Mouse (Mus musculus) hindbrain, embryonic 11.5 days (tissue): ENCODE results near the gene B430305J03Rik. TPM values are rescaled to one million over a fixed set of nuclear protein-coding genes. Genes with fewer than 3 reads are reported as not detected.

Experiments
- ATAC-seq: fragments of 200-750 bp; cut with Nextera tagmentation; 2 replicates; pipeline ENCODE4 v1.8.0; 2017; ENCODE audit warnings: mild to moderate bottlenecking, moderate TSS enrichment, moderate library complexity; ENCODE audit not compliant: low FRiP score
- DNase-seq: peaks from one replicate; pipeline ENCODE4 v3.0.0-alpha.2; 2015; ENCODE audit warnings: low spot score
- H3K27ac ChIP-seq: fragments of 300-500 bp; sonication (generic); 2 replicates; pipeline ENCODE4 v1.5.1; 2014; ENCODE audit warnings: mild to moderate bottlenecking, low read depth, low read length
- H3K27me3 ChIP-seq: fragments of 300-500 bp; sonication (generic); 2 replicates; pipeline ENCODE4 v1.6.1; 2014; ENCODE audit warnings: mild to moderate bottlenecking, low read length, moderate library complexity, mixed read lengths; ENCODE audit not compliant: control insufficient read depth, insufficient read depth
- H3K36me3 ChIP-seq: fragments of 300-500 bp; sonication (generic); 2 replicates; pipeline ENCODE4 v1.6.1; 2014; ENCODE audit warnings: mild to moderate bottlenecking, low read length, moderate library complexity, mixed read lengths; ENCODE audit not compliant: control insufficient read depth, insufficient read depth
- H3K4me1 ChIP-seq: fragments of 300-500 bp; sonication (generic); replicated peaks from 2 replicates; pipeline ENCODE4 v1.6.1; 2014; ENCODE audit warnings: low read length, mixed read lengths; ENCODE audit not compliant: control insufficient read depth, insufficient read depth
- H3K4me2 ChIP-seq: fragments of 300-500 bp; sonication (generic); replicated peaks from 2 replicates; pipeline ENCODE4 v1.6.1; 2014; ENCODE audit warnings: mild to moderate bottlenecking, low read depth, low read length
- H3K4me3 ChIP-seq: fragments of 300-500 bp; sonication (generic); 2 replicates; pipeline ENCODE4 v1.5.1; 2014; ENCODE audit warnings: low read depth, low read length
- H3K9ac ChIP-seq: fragments of 300-500 bp; sonication (generic); 2 replicates; pipeline ENCODE4 v1.6.1; 2014; ENCODE audit warnings: low read depth, low read length
- H3K9me3 ChIP-seq: fragments of 300-500 bp; sonication (generic); 2 replicates; pipeline ENCODE4 v1.6.1; 2016; ENCODE audit warnings: low read length; ENCODE audit not compliant: control insufficient read depth
- WGBS: fragments of 180-500 bp; shearing (Covaris S2); extraction: QIAGEN DNeasy Blood & Tissue Kit; methylation state at CpG from one replicate; pipeline ENCODE4 v1.1.7; 2014; 5-methylcytosine and 5-hydroxymethylcytosine counted together
- polyA plus RNA-seq: library from polyadenylated mRNA; unstranded; fragments of >200 nt; fragmentation: Nextera tagmentation; extraction: Ambion mirVana; gene quantifications from 2 replicates; pipeline ENCODE4 v1.2.1, GENCODE M21; 2014

B430305J03Rik gene
- polyA plus RNA-seq, 1 experiment from 2014 or later = not detected

DNA sequence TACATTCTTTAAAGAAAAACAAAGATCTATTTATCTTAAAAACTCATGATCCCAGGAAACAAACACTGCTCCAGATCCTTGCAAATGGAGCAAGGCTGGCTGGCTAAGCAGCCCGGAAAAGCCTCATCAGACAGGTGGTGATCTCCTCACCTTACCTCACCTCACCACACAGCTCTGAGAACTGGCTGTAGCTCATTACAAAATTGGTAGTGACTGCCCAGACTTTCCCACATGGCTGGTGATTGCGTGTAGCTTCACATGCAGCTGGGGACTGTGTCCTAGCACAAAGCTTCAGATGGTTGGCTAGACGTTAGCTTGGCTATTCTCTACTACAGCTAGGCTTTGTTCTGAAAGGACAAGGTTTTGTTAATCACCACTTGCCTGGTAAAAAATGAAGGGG lies 28.5 kb downstream of the B430305J03Rik start:
- H3K4me3 ChIP-seq = no peak overlapping the region
- WGBS = 81% methylated on average over 3 of the region's 3 CpGs
- H3K4me2 ChIP-seq = no peak overlapping the region
- H3K9ac ChIP-seq = no peak overlapping the region
- no peaks in the 10 kb centered on the region for H3K4me1 ChIP-seq
- H3K9me3 ChIP-seq = no peaks in the 10 kb centered on the region
- DNase-seq = no peak
- ATAC-seq = no peak
- H3K36me3 ChIP-seq = no peaks in the 10 kb centered on the region
- H3K27me3 ChIP-seq = no peaks in the 10 kb centered on the region
- no peak overlapping the region for H3K27ac ChIP-seq

DNA sequence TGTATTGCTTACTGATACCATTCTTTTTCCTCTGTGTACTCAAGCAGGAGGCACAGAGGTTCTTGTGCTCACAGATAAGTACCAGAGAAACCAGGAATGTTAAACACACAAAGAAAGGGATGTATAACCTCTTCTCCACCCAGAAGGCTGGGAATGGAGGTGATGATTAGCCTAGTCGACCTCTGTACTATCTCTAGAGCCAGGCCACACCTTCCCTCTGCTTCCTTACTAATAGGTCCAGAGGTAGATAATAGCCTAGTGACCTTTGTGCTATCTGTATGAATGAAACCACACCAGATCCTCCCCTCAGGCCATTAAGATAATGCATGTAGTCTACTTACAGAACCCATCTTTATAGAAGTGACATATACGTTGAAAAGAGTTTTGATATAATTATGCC lies 29.5 kb downstream of the B430305J03Rik start:
- Histone ChIP-seq H3K27ac (no peak overlapping the region), H3K27me3 (no peaks in the 10 kb centered on the region), H3K36me3 (no peaks in the 10 kb centered on the region), H3K4me2 (no peak overlapping the region), H3K4me3 (no peak overlapping the region), H3K9ac (no peak overlapping the region), H3K4me1 (no peaks in the 10 kb centered on the region), H3K9me3 (no peaks in the 10 kb centered on the region)
- DNase-seq (no peak), ATAC-seq (no peak)
- 70% methylated on average over 2 of the region's 2 CpGs for WGBS

DNA sequence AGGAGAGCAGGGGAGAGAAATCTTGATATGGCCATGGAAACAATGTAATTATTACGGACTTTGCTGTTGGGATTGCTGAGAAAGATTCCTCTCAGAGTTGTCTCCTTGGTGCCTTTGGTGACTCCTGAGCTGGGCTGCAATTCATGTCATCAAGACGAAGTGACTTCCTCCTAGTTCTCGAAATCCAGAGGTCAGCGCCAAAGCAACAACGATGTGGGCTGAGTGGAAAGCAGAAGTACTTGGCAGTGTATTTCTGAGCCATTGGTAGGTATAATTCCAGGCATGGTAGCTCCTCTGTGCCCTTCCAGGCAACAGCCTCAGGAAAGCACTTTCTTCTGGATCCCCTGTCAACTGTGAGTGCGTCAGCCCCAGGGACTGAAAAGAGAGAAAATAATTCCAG lies 44.1 kb downstream of the B430305J03Rik start:
- ATAC-seq (no peak), DNase-seq (no peak)
- WGBS = 84% methylated on average over 6 of the region's 6 CpGs
- Histone ChIP-seq H3K27ac (no peak overlapping the region), H3K4me2 (no peak overlapping the region), H3K36me3 (no peaks in the 10 kb centered on the region), H3K27me3 (no peaks in the 10 kb centered on the region), H3K9me3 (no peaks in the 10 kb centered on the region), H3K9ac (no peak overlapping the region), H3K4me1 (no peaks in the 10 kb centered on the region), H3K4me3 (no peak overlapping the region)

DNA sequence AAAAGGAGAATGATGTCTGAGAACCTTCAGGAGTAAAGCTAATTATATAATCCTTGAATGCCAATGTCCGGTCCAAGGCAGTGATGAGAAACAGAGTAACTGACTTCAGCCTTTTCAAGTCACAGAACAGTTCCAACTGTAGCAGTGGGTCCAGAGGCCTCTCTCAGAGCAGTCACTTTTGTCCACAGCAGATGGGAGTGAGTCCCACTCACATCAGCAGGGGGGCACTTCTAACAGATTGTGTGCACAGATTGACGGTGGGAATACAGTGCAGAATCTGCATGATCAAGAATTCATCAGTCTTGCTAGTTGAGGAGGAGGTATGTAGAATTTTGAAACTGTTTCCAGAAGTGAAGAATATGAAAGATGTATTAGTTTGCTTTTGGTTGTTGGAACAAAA lies 45.7 kb downstream of the B430305J03Rik start:
- H3K4me3 ChIP-seq = no peak overlapping the region
- DNase-seq = no peak
- H3K4me1 ChIP-seq = no peaks in the 10 kb centered on the region

DNA sequence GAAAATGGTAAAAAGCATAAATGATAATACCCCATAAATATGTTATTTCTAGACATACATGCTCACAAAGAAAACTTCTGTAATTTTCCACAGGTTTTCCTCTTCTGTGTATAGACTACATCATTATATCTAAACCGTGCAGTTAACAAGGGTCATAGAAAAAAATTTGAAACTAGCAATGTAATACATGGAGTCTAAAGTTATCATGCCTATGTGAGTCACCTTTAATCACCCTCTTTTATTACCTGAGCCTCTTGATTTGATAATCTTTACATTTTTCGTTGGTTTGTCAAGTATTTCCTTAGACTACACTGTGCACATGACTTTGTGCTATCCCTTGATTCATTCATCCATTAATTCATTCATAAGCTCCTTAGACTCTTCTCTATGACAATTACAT lies 50.7 kb downstream of the B430305J03Rik start:
- Histone ChIP-seq H3K4me2 (no peak overlapping the region), H3K27ac (no peak overlapping the region), H3K27me3 (no peaks in the 10 kb centered on the region), H3K36me3 (no peaks in the 10 kb centered on the region), H3K9me3 (no peaks in the 10 kb centered on the region), H3K9ac (no peak overlapping the region), H3K4me3 (no peak overlapping the region), H3K4me1 (no peaks in the 10 kb centered on the region)
- ATAC-seq (no peak), DNase-seq (no peak)
- 89% methylated on average over 2 of the region's 2 CpGs for WGBS

More for the DNA sequence above, 45.7 kb downstream of the B430305J03Rik start:
- no peak for ATAC-seq
- Histone ChIP-seq H3K9me3 (no peaks in the 10 kb centered on the region), H3K27ac (no peak overlapping the region), H3K4me2 (no peak overlapping the region), H3K27me3 (no peaks in the 10 kb centered on the region), H3K36me3 (no peaks in the 10 kb centered on the region), H3K9ac (no peak overlapping the region)
- WGBS = 85% methylated on average over 2 of the region's 2 CpGs

Other genes starting within 250 kb of the B430305J03Rik start
- gene Rap2b, start 4.3 kb downstream of the B430305J03Rik start, polyA plus RNA-seq = 13.4 and 13.8 TPM in 2 replicates